Mouse (Mus musculus) ES-Bruce4 (cell line): Measurements from ENCODE around the gene Prex1. TPM values are rescaled to one million over a fixed set of nuclear protein-coding genes. Genes with fewer than 3 reads are reported as not detected.

ENCODE experiments used
- H3K27ac ChIP-seq: 2 replicates; pipeline ENCODE4 v1.5.1; 2012; ENCODE audit warnings: low read length, inconsistent platforms; ENCODE audit not compliant: insufficient read depth
- H3K27me3 ChIP-seq: 2 replicates; pipeline ENCODE4 v1.6.1; 2012; ENCODE audit warnings: mild to moderate bottlenecking, low read length, inconsistent platforms; ENCODE audit not compliant: control insufficient read depth, poor library complexity, insufficient read depth, severe bottlenecking
- H3K36me3 ChIP-seq: 2 replicates; pipeline ENCODE4 v1.6.1; 2012; ENCODE audit warnings: inconsistent platforms, mild to moderate bottlenecking, low read length, moderate library complexity; ENCODE audit not compliant: control insufficient read depth, poor library complexity, insufficient read depth, severe bottlenecking
- H3K4me1 ChIP-seq: one replicate; pipeline ENCODE4 v1.8.1; 2011; ENCODE audit warnings: low read length; ENCODE audit not compliant: control insufficient read depth, insufficient read depth
- H3K4me3 ChIP-seq: 2 replicates; pipeline ENCODE4 v1.5.1; 2011; ENCODE audit warnings: low read depth, mild to moderate bottlenecking, low read length
- H3K9ac ChIP-seq: 2 replicates; pipeline ENCODE4 v1.6.1; 2012; ENCODE audit warnings: low read depth, mild to moderate bottlenecking, inconsistent platforms; ENCODE audit not compliant: poor library complexity, severe bottlenecking
- H3K9me3 ChIP-seq: replicated peaks from 2 replicates; pipeline ENCODE4 v1.6.1; 2012; ENCODE audit warnings: mild to moderate bottlenecking, low read length, inconsistent platforms; ENCODE audit not compliant: control insufficient read depth, poor library complexity, insufficient read depth, severe bottlenecking
- CTCF ChIP-seq: IDR thresholded peaks from one replicate; pipeline ENCODE4 v1.8.1; 2011; ENCODE audit warnings: low read depth, low read length
- EP300 ChIP-seq: IDR thresholded peaks from 2 replicates; pipeline ENCODE4 v1.6.1; 2011; ENCODE audit warnings: low read depth, low read length; ENCODE audit not compliant: insufficient read depth
- POLR2A ChIP-seq: IDR thresholded peaks from one replicate; pipeline ENCODE4 v1.8.1; 2011; ENCODE audit warnings: low read length; ENCODE audit not compliant: insufficient read depth
- polyA plus RNA-seq: library from polyadenylated mRNA; stranded (reverse); fragments of >200 nt; gene quantifications from 2 replicates; pipeline ENCODE4 v1.2.4, GENCODE M21; 2011; ENCODE audit warnings: low read depth; ENCODE audit not compliant: missing spikeins, insufficient read depth, insufficient read length

Prex1 gene
- polyA plus RNA-seq, 1 experiment, result 10.2 TPM

- TF ChIP-seq EP300, result no peak
- no peak for TF ChIP-seq CTCF
- no peak for TF ChIP-seq POLR2A
- Histone ChIP-seq H3K9me3 (no peaks in the 10 kb centered on the region), H3K27ac (no peak overlapping the region), H3K27me3 (no peaks in the 10 kb centered on the region), H3K4me3 (no peak overlapping the region), H3K4me1 (peaks cover 4% of the 10 kb centered on the region), H3K9ac (no peak overlapping the region), H3K36me3 (no peaks in the 10 kb centered on the region)
These were observed 5.8 kb upstream of the Prex1 start for GRCm38 (mm10) chr2:166719301-166719929.

- Histone ChIP-seq H3K36me3 (no peaks in the 10 kb centered on the region), H3K27ac (no peak overlapping the region), H3K27me3 (no peaks in the 10 kb centered on the region), H3K9ac (no peak overlapping the region), H3K4me1 (peaks cover 4% of the 10 kb centered on the region), H3K9me3 (no peaks in the 10 kb centered on the region), H3K4me3 (no peak overlapping the region)
- TF ChIP-seq POLR2A, result no peak
- no peak for TF ChIP-seq CTCF
- TF ChIP-seq EP300, result no peak
These were observed 2.4 kb upstream of the Prex1 start for GRCm38 (mm10) chr2:166716067-166716466.

GRCm38 (mm10) chr2:166714427-166714699, 731 bp upstream of the Prex1 start:
- TF ChIP-seq CTCF (no peak), POLR2A (no peak), EP300 (no peak)
- no peak overlapping the region for H3K27ac ChIP-seq

GRCm38 (mm10) chr2:166712801-166713689, 587 bp downstream of the Prex1 start:
- no peaks in the 10 kb centered on the region for H3K9me3 ChIP-seq

More at GRCm38 (mm10) chr2:166714427-166714699, 731 bp upstream of the Prex1 start:
- no peaks in the 10 kb centered on the region for H3K4me1 ChIP-seq
- no peaks in the 10 kb centered on the region for H3K36me3 ChIP-seq
- H3K4me3 ChIP-seq, result peak overlapping the region; percentile 71
- peak overlapping the region; percentile 53 for H3K9ac ChIP-seq
- no peaks in the 10 kb centered on the region for H3K27me3 ChIP-seq
- H3K9me3 ChIP-seq, result no peaks in the 10 kb centered on the region

GRCm38 (mm10) chr2:166712310-166712709, 1.3 kb downstream of the Prex1 start:
- Histone ChIP-seq H3K4me1 (no peaks in the 10 kb centered on the region), H3K27ac (no peak overlapping the region), H3K9me3 (no peaks in the 10 kb centered on the region), H3K36me3 (no peaks in the 10 kb centered on the region), H3K4me3 (peak overlapping the region; percentile 88), H3K27me3 (no peaks in the 10 kb centered on the region), H3K9ac (0 out of 2 replicates have a peak overlapping the region, but pooled peaks have one; percentile 81)
- TF ChIP-seq CTCF (no peak), POLR2A (no peak), EP300 (no peak)

More at GRCm38 (mm10) chr2:166712801-166713689, 587 bp downstream of the Prex1 start:
- H3K27me3 ChIP-seq, result no peaks in the 10 kb centered on the region
- no peaks in the 10 kb centered on the region for H3K36me3 ChIP-seq
- peak overlapping the region; percentile 88 for H3K4me3 ChIP-seq
- H3K9ac ChIP-seq, result peak overlapping the region; percentile 81
- H3K4me1 ChIP-seq, result no peaks in the 10 kb centered on the region
- H3K27ac ChIP-seq, result no peak overlapping the region
- no peak for TF ChIP-seq EP300
- TF ChIP-seq CTCF, result no peak
- no peak for TF ChIP-seq POLR2A

GRCm38 (mm10) chr2:166711681-166712132, 1.9 kb downstream of the Prex1 start:
- H3K4me1 ChIP-seq, result no peaks in the 10 kb centered on the region
- TF ChIP-seq EP300 (no peak), POLR2A (no peak), CTCF (no peak)
- H3K9me3 ChIP-seq, result no peaks in the 10 kb centered on the region
- no peak overlapping the region for H3K9ac ChIP-seq
- H3K27me3 ChIP-seq, result no peaks in the 10 kb centered on the region
- H3K36me3 ChIP-seq, result no peaks in the 10 kb centered on the region
- H3K27ac ChIP-seq, result no peak overlapping the region
- H3K4me3 ChIP-seq, result no peak overlapping the region
